Mouse (Mus musculus): ENCODE measurements around the gene Tmem91.

DNA sequence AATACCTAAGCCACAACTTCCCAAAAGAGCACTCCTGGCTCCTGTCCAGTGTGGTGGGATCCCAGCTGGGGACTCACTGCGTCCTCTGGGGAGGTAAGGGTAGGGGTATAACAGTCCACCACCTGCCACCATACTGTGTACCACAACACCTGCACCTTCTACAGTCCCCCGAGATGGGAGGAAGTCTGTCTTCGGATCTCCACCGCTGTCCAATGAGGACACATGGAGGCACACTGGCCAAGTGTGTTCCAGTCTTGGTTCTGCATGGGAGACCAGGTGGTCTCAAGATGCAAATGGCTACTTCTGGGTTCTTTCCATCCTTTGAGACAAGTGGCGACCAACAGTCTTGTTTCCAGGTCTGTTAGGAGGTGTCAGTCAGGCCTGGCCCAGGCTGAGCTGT lies 36.2 kb upstream of the Tmem91 start:
- TF ChIP-seq CHD2 (IDR thresholded peaks at IDR 0.05; ENCODE audit: low read depth, low read length) (no peak), ZNF384 (IDR thresholded peaks at IDR 0.05; ENCODE audit: low read depth, low read length) (no peak)

Measured in ES-E14 (cell line).